Mouse (Mus musculus) ES-E14 (cell line): ENCODE measurements around the gene Thra.

Experiments used
- CHD2 ChIP-seq: IDR thresholded peaks from 2 replicates; pipeline ENCODE4 v1.6.1; 2014; ENCODE audit warnings: mild to moderate bottlenecking, low read depth, low read length, inconsistent platforms
- HCFC1 ChIP-seq: IDR thresholded peaks from 2 replicates; pipeline ENCODE4 v1.6.1; 2012; ENCODE audit warnings: low read length, inconsistent platforms, borderline replicate concordance; ENCODE audit not compliant: insufficient read depth
- ZC3H11A ChIP-seq: IDR thresholded peaks from 2 replicates; pipeline ENCODE4 v1.6.1; 2012; ENCODE audit warnings: low read depth, mild to moderate bottlenecking, inconsistent platforms, low read length, borderline replicate concordance

DNA sequence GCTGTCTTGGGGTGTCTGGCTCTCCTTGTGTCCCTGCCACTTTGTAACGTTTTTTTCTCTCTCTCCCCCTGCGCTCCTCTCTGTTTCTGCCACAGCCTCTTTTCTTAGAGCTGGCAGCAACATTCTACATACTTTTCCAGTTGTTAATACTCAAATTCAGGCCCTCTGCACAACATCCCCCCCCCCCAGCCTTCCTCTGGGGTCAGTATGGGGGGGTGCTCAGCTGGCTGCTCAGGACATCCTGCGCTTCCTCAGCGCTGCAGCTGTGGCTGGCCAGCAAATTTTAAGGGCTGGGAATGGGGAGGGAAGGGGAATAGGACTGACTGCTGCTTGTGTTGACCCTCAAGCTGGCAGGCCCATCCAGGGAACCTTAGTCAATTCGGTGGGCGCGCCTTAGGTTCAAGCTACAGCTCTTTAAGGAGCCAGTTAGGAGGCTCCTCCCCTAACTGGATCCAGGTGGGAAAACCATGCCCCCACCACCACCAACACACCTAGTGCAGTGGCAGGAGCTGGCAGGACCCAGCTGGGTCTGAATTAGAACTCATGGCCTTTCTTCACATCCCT is 4.1 kb downstream of the Thra start:
- no peak for TF ChIP-seq ZC3H11A
- TF ChIP-seq CHD2: no peak
- TF ChIP-seq HCFC1: no peak
